Mouse (Mus musculus) CD8-positive naive resting alpha-beta T cell, adult 2 months (primary cell): Measurements from ENCODE around the gene Gpank1.

Experiments used
- DNase-seq, 2 experiments: peaks; one replicate each; pipeline ENCODE4 v3.0.0; 2022; ENCODE audit warnings: low read depth in 2 of 2, low spot score in 2 of 2

Gene Gpank1

GRCm38 (mm10) chr17:35131038-35131437 lies 9.8 kb downstream of the Gpank1 start:
- DNase-seq = no peak

DNA sequence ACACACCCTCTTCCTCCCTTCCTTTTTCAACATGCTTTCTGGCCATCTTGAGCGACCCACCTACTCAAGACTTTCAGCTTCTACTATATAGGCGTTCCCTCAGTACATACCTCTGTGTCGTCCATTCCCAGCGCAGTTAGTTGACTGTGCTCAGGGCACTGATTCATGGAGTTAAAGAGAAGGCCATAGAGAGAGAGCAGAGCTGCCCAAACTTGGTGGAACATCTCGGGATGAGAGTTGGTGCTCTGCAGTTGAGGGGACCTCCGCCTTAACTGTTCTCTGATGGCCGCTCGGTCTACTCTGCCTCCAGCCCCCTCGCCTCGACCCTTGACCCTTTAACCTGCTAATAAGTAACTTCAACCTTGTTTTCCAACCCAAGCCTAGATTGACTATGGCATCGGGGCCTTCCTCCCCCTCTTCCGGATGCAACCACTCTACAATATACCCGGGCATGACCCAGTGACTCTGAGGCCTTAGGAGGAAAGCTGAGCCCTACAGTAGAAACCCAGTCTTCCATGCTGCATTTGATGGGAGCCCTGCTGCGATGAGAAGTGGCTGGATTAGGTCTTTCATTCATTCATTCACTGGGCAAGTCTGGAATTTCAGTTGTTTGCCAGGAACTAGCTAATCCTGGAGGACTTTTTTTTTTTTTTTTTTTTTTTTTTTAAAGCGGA lies 10.4 kb downstream of the Gpank1 start, which contains the start of gene Apom:
Apom (minus strand) TSS at position 551 of the 674 bp plus-strand sequence.
- no peak for DNase-seq

DNA sequence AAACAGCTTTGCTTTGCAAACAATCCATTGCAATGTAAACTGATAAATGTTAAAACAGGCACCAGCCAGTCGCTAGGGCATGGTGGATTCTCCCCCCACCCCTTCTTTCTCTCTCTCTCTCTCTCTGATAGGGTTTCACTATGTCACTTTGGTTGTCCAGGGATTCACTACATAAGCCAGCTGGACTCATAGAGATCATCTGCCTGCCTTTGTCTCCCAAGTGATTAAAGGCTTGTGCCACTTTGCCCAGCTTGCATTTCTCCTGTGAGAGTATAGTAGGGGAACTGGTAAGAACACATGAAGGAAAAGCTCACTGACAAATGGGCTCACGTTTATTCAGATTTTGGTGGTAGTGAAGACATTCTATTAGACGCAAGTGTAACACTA lies 10.9 kb downstream of the Gpank1 start:
- DNase-seq = no peak

DNA sequence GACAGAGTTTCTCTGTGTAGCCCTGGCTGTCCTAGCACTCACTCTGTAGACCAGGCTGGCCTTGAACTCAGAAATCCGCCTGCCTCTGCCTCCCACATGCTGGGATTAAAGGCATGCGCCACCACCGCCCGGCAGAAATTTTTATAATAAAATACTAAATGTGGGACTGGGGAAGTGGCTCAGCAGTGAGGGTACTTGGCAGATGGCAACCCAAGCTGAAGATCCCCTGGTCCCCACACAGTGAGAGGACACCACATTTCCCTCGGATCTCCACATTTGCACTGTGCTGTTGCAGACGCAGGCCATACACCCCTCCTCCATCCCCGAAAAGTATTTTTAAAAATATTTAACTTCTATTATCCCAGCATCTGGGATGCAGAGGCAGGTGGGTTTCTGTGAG lies 12.3 kb downstream of the Gpank1 start:
- no peak for DNase-seq

- DNase-seq = peak; percentile 92 to 95
These were observed 13.7 kb downstream of the Gpank1 start, which contains the start of gene Bag6 for GRCm38 (mm10) chr17:35134801-35135590. Gene Bag6 (plus strand): TSS chr17:35135178.

DNA sequence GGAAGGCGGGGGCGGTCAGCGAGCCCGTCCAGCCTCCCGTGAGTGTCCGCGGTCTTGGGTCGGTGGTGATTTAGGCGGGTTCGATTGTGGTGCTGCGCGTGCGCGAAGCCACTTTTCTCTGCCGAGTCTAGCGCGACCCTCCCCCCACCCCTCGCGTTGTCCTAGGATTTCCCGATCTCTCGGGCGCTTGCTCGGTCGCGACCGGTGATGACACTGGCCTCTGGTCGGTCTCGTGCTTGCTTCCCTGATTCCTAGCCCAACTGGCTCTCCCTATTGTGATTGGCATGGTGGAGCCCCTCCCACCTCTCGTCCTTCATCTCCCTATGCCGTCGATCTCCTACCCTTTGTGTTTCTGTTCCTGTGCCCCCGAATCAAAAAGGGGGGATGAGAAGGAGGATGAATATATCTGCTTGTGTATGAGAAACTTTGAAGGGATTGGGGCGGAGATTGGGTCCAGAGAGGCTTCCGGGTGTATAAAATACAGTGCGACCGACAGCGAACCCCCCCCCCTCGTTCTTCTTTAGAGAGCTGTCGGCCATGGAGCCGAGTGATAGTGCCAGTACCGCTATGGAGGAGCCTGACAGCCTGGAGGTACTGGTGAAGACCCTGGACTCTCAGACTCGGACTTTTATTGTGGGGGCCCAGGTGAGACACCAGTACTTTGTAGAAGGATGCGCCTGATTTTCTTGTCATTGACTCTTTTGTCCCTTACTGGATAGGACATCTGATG lies 14.5 kb downstream of the Gpank1 start:
- peak in 1 of 2 experiments; percentile 21 for DNase-seq

- DNase-seq = no peak
These were observed 18.0 kb downstream of the Gpank1 start for GRCm38 (mm10) chr17:35139269-35139668.

DNA sequence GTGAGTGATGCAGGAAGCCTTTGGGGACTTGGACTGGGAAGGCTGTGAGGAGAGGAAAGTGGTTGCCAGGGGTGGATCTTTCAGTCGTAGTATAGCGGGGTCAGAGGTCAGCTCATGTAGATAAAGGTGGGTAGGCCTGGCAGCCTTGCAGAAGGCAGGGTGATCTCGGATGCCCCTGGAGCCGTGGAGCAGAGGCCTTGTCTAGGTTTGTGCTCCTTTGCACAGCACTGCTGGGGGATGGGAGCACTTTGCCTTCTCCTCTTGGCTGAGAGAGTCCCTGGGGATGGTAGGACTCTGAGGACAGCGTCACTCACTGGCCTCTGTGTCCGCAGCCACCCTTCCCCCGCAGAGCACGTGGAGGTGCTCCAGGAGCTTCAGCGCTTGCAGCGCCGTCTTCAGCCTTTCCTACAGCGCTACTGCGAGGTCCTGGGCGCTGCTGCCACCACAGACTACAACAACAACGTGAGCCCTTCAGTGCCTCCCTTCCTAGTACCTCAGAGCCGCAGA lies 19.3 kb downstream of the Gpank1 start:
- no peak for DNase-seq

DNA sequence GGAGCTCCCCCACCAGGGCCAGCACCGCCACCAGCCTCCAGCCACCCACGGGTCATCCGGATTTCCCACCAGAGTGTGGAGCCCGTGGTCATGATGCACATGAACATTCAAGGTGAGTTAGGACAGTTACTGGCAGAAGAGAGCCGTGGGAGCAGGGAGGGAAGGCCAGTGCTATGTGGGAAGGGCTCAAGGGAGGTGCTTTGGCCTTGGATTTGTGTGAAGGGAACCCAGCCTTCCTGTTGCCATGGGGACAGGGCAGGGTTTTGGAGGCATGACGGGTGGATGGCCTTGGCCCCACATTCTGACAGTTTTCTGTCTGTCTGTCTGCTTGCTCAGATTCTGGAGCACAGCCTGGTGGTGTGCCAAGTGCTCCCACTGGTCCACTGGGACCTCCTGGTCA lies 20.7 kb downstream of the Gpank1 start:
- no peak for DNase-seq

- no peak for DNase-seq
These were observed 24.9 kb downstream of the Gpank1 start for GRCm38 (mm10) chr17:35146139-35146538.

- DNase-seq = no peak
These were observed 26.1 kb downstream of the Gpank1 start for GRCm38 (mm10) chr17:35147348-35147747.

DNA sequence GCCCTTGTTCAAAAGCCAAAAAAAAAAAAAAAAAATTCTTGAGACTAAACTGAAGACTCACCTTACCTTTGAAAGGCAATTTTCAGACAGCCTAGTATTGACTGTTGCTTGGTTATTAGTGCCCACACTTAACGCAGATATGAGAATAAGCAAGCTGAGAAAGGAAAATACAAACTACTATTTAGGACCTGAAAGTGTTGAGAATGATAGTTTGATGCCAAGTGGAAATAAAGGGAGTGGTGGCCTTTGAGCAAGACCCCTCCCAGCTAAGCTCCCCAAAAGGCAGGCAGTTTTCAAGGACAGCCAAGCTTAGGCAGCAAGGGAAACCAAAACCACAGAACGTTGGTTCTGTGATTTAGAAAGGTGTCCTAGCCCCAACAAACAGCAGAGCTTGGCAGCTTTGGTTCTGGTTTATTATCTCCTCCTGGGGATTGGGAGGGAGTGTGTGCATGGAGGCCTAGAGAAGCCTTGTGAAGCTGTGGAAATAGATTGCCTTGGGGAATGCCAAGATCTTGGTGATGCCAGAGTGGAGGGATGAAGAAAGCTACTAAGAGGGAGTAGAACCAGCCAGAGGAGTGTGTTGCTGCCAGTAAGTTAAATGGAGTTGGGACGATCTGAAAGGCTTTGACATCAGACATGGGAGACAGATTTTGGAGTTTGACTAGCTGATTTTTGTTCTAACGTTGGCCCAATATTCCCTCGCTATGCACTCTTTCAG lies 26.8 kb downstream of the Gpank1 start:
- no peak for DNase-seq

GRCm38 (mm10) chr17:35152121-35152520 lies 30.9 kb downstream of the Gpank1 start:
- no peak for DNase-seq

DNA sequence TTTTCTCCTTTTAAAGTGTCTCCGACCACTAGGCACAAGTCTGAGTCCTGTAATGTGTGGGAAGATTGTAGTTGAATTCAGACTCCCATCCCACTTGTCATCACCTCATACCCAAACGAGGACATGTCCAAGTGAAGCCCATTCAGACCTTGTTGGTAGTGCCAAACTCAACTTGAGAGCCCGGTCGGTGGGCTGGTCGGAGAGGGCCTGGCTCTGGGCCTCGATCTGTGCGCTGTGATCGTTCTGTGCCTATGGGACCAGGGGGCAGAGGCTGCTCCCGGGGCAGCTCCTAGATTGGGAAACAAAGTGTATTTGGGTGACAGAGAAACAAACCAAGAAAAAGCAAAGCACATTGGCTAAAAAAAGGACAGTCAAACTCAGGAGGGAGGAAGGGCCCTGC lies 31.8 kb downstream of the Gpank1 start:
- DNase-seq = no peak

- DNase-seq = no peak
These were observed 32.7 kb downstream of the Gpank1 start for GRCm38 (mm10) chr17:35153931-35154330.

GRCm38 (mm10) chr17:35154616-35155015 lies 33.4 kb downstream of the Gpank1 start:
- DNase-seq = no peak

DNA sequence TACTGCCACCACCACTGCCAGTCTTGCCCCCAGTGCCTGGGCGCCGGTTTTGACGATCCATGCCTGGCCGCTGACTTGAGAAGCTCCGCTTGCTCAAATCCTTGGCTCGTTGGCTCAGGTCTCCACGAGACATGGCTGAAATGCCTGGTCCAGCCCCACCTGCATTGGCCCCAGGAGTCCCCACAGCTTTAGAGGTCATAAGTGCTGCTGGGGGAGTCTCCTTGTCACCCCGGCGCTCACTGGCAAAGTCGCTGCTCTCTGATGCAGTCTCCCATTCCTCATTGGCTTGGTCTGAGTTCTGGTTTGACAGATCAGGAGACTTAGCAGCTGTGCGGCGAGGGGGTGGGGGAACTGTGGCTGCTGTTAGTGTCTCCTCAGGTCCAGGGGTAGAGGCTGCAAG lies 34.2 kb downstream of the Gpank1 start:
- no peak for DNase-seq

GRCm38 (mm10) chr17:35156461-35157200 lies 35.4 kb downstream of the Gpank1 start:
- no peak for DNase-seq

DNA sequence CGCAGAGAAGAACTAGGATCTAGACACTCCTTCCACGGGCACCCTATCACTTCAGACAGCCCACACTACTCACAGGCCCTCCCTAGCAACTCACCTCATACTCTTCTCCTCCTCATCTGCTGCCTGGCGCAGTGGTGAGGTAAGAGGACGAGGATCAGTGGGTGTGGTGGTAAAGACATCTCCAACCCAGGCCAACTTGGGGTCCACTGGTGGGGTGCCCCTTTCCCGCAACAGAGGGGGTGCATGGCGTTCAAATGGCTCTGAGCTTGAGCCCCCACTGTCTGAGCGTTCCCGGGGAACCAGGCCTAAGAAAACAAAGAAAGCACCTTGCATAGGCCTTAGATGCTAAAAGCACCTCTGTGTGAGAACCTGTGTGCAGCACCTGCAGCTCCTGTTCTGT lies 36.0 kb downstream of the Gpank1 start:
- DNase-seq = no peak

- DNase-seq = no peak
These were observed 36.5 kb downstream of the Gpank1 start for GRCm38 (mm10) chr17:35157661-35158175.
